Mouse (Mus musculus) kidney, adult 2 months (tissue): ENCODE measurements around the gene Dnajc4. TPM values are rescaled to one million over a fixed set of nuclear protein-coding genes. Genes with fewer than 3 reads are reported as not detected.

ENCODE experiments used
- DNase-seq: peaks from one replicate; pipeline ENCODE4 v3.0.0; 2021
- H3K27ac ChIP-seq: fragments of 200-500 bp; 2 replicates; pipeline ENCODE4 v1.5.1; 2012; ENCODE audit warnings: low read depth, low read length, control low read depth, inconsistent platforms; ENCODE audit not compliant: insufficient read depth
- H3K27me3 ChIP-seq: fragments of 200-500 bp; replicated peaks from 2 replicates; pipeline ENCODE4 v1.6.1; 2012; ENCODE audit warnings: mild to moderate bottlenecking, moderate library complexity, low read length, inconsistent platforms; ENCODE audit not compliant: control insufficient read depth, insufficient read depth
- H3K36me3 ChIP-seq: fragments of 200-500 bp; 2 replicates; pipeline ENCODE4 v1.6.1; 2012; ENCODE audit warnings: mild to moderate bottlenecking, moderate library complexity, low read length, inconsistent platforms; ENCODE audit not compliant: control insufficient read depth, insufficient read depth
- H3K4me1 ChIP-seq: fragments of 200-500 bp; 2 replicates; pipeline ENCODE4 v1.6.1; 2011; ENCODE audit warnings: low read length; ENCODE audit not compliant: control insufficient read depth, insufficient read depth
- H3K4me3 ChIP-seq: fragments of 200-500 bp; 2 replicates; pipeline ENCODE4 v1.5.1; 2011; ENCODE audit warnings: mild to moderate bottlenecking, low read depth, low read length, control low read depth; ENCODE audit not compliant: insufficient read depth
- CTCF ChIP-seq: fragments of 200-500 bp; conservative IDR thresholded peaks from 2 replicates; pipeline ENCODE4 v1.5.1; 2011; ENCODE audit warnings: low read depth, mild to moderate bottlenecking, control low read depth, low read length, moderate library complexity, mixed read lengths; ENCODE audit not compliant: insufficient read depth, insufficient read length
- POLR2A ChIP-seq: fragments of 200-500 bp; IDR thresholded peaks from one replicate; pipeline ENCODE4 v1.6.1; 2011; ENCODE audit warnings: low read depth, low read length, control low read depth
- WGBS: fragments of 180-500 bp; shearing (Covaris S2); methylation state at CpG from one replicate; pipeline ENCODE4 v1.1.7; 2018; 5-methylcytosine and 5-hydroxymethylcytosine counted together
- polyA plus RNA-seq: library from polyadenylated mRNA; depleted of rRNA; stranded (reverse); fragments of >200 nt; gene quantifications from 2 replicates; pipeline ENCODE4 v1.2.3, GENCODE M21; 2012; rRNA removed

Dnajc4 gene
- 48.8 and 50.1 TPM in 2 replicates for polyA plus RNA-seq

DNA sequence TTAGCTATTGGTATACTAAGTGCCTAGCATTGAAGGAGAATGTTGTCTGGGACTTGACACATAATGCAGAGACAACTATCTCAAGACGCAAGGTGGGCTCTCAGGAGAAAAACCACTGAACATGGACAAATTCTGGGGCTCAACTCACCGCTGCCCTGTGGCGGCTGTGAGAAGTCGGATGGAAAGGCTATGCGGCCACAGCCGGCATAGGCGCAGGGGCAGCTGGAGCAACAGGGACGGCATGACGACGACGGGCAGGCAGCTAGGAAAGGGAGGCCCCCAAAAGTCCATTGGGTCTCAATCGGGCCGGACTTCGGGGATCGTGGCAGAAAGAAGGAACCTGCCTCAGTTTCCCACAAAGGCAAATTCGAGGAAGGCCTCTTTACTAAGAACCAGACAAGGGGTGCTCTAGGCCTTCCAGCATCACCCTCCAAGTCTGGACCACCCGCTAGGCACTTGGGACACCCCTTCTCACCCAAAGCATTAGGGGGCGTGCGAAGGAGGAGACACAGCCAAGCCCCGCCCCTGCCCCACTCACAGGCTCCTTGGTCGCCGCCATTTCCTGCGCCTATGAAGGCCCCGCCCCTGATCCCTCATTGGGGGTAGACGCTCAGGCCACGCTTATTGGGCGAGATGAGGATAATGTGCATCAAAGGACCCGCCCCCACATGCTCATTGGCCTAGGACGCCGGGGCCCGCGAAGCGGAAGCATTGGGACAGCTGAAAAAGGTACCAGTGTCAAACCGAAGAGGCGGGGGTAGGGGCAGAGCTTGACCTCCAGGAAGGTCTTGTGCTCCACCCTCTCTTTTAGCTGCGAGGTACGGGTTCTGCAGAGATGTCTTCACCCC lies at the start of gene Dnajc4:
Dnajc4 (minus strand) TSS at position 562 of the 848 bp plus-strand sequence.
- H3K27ac ChIP-seq = peak within 1 kb of the TSS; percentile 18
- TF ChIP-seq POLR2A (peak; percentile 14), CTCF (0 out of 2 replicates have a peak, but pooled peaks have one; percentile 1)
- under 1% methylated on average over 37 of the region's 37 CpGs for WGBS

DNA sequence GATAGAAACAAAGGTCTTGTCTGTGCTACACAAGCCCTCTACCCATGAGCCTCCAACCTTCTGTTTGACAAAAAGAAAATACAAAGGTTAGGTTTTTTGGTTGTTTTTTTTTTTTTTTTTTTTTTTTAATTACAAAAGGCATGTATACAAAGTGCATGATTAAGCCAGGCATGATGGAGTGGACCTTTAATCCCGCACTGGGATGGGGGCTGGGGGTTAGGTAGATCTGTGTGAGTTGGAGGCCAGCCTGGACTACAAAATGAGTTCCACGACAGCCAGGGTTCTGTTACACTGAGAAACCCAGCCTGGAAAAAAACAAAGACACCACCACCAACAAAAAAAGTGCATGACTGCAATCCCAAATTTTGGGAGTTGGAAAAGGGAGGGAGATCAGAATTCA lies 48.8 kb upstream of the Dnajc4 start:
- no peak for DNase-seq
- 82% methylated on average over 2 of the region's 2 CpGs for WGBS
- Histone ChIP-seq H3K27ac (no peak overlapping the region), H3K4me1 (peaks cover 4% of the 10 kb centered on the region; the same call in 1 of the 2 replicates), H3K4me3 (no peak overlapping the region), H3K27me3 (no peaks in the 10 kb centered on the region), H3K36me3 (no peaks in the 10 kb centered on the region)
- TF ChIP-seq POLR2A (no peak), CTCF (no peak)

More for the DNA sequence above, at the start of gene Dnajc4:
- Histone ChIP-seq H3K27me3 (no peaks in the 10 kb centered on the region), H3K36me3 (no peaks in the 10 kb centered on the region), H3K4me1 (peaks cover 7% of the 10 kb centered on the region; the same call in 1 of the 2 replicates), H3K4me3 (peak within 1 kb of the TSS; percentile 62)
- DNase-seq = peak; percentile 99

DNA sequence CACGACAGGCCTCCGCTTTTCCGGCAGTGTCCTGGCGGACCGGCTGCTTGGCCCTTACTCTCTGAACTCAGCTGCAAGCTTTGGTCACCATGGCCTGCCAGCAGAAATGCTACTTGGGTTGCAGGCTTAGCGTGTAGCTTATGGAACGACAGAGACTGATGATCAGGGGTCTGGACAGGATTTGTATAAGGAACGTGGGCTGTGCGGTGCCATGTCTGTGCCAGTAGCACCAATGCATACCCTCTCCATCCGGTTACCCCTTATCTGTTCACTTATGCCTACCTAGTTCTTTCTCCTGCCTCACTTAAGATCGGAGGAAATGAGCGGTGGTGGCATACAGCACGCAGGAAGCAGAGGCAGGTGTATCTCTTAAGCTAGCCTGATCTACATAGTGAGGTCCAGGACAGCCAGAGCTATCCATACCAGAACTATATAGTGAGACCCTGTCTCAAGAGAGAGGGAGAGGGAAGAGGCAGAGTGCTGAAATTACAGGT lies 48.3 kb upstream of the Dnajc4 start:
- Histone ChIP-seq H3K27ac (peak overlapping the region; percentile 81), H3K27me3 (no peaks in the 10 kb centered on the region), H3K36me3 (no peaks in the 10 kb centered on the region), H3K4me3 (peak overlapping the region; percentile 55), H3K4me1 (peaks cover 4% of the 10 kb centered on the region; the same call in 1 of the 2 replicates)
- DNase-seq = no peak
- TF ChIP-seq POLR2A = no peak
- TF ChIP-seq CTCF = no peak
- WGBS = 21% methylated on average over 13 of the region's 13 CpGs

DNA sequence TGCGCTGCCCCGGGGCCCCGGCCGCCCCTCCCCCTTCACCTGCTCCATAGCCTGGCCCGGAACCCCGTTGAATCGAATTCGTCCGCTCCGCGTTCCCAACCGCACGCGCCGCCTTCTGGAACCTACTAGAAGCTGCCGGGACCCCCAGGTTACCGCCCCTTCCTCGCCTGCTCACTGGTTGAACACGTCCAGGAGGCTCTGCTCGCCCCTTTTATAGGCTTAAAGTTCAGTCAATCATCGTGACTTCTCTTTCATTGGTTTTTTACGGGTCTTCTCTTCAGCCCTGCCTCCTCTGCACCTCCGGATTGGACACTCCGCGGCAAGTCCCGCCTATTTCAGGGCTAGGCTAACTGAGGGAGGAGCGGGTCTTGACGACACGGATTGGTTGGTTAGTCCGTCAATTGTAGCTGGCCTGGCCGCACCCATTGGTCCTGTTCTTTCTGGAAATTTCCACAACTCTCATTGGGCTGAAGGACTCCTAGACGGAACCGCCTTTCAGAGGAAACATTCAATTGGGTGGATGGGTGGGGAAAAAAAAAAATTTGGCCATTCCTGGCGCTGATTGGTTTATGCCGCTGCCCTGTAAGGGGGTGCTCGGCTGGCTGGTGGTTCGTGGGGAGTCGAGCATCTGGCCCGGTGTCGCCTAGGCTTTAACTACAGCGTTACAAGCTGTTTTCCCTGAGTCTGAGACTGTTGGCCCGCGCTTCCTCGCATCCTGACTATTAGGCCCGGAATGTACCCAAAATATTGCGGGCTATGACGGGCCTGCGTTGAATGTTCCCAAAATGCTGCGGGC lies 47.7 kb upstream of the Dnajc4 start, which contains the start of gene Stip1:
Stip1 (minus strand) TSS at position 127 of the 796 bp plus-strand sequence.
- Histone ChIP-seq H3K27me3 (no peaks in the 10 kb centered on the region), H3K4me1 (peaks cover 4% of the 10 kb centered on the region; the same call in 1 of the 2 replicates), H3K4me3 (peak within 1 kb of the TSS; percentile 64), H3K27ac (peak within 1 kb of the TSS; percentile 81), H3K36me3 (no peaks in the 10 kb centered on the region)
- TF ChIP-seq POLR2A (peak; percentile 90), CTCF (peak; percentile 25; the same call in 1 of the 2 replicates)
- WGBS = under 1% methylated on average over 49 of the region's 49 CpGs
- peak; percentile 100 for DNase-seq

DNA sequence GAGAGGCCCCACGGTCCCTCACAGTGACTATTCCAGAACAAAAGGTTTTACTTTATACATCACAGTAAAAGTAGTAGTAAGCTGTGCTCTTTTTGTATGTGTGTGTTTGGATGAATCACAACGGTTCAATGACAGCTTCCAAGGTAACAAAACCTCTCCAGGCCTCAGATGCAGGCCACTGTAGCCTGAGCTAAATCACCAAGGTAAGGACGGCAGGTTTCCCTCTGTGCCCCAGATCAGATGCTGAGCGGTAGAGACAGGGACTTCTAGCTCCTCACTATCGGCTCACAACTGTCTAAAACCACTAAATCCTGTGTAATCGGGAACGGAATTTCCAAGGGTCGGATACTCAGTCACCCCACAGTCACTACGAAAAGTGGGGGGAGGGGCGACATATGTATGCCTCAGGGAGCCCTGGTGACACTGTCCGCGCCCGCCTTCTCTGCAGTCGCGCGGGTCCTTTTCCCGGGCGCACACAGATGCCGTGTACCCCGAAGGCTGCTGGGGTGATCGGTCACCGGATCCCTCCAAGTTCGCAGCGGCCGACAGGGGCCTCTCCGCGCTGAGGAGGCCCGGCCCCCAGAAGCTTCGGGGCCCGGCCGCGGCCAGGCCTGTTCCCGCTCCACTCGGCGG lies 46.8 kb upstream of the Dnajc4 start:
- Histone ChIP-seq H3K4me1 (peaks cover 4% of the 10 kb centered on the region; the same call in 1 of the 2 replicates), H3K4me3 (peak overlapping the region; percentile 64), H3K27ac (no peak overlapping the region), H3K27me3 (no peaks in the 10 kb centered on the region), H3K36me3 (no peaks in the 10 kb centered on the region; the same call in 1 of the 2 replicates)
- no peak for TF ChIP-seq POLR2A
- no peak for TF ChIP-seq CTCF
- DNase-seq = peak; percentile 53
- under 1% methylated on average over 35 of the region's 35 CpGs for WGBS

DNA sequence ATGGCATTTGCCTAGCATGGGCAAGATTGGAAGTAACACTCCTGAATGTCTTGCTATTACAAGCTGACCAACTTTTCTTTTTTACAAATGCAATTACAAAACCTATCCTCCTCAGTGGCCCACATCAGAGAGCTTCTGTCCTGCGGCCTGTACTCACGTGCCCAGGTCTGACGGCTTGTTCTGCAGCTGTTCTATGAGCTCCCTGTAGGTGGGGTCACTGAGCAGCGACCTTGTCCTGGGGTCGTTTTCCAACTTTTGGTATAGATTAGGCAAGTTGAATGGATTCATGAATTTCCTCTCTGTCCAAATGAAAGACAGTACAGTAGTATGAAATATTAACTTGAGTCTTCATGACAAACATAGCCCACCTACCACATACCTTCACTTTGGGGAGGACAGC lies 41.6 kb upstream of the Dnajc4 start:
- H3K4me3 ChIP-seq = no peak overlapping the region
- no peak overlapping the region for H3K27ac ChIP-seq
- DNase-seq = no peak
- H3K4me1 ChIP-seq = no peaks in the 10 kb centered on the region; the same call in 1 of the 2 replicates
- no peaks in the 10 kb centered on the region for H3K27me3 ChIP-seq
- H3K36me3 ChIP-seq = peaks cover 8% of the 10 kb centered on the region
- WGBS = 81% methylated on average over 5 of the region's 5 CpGs
- TF ChIP-seq CTCF = no peak
- no peak for TF ChIP-seq POLR2A
